Mouse (Mus musculus): ENCODE results near the gene Galm. TPM values are rescaled to one million over a fixed set of nuclear protein-coding genes. Genes with fewer than 3 reads are reported as not detected.

Galm gene
- polyA plus RNA-seq, 1 experiment from 2014 or later, result 67.2 TPM

DNA sequence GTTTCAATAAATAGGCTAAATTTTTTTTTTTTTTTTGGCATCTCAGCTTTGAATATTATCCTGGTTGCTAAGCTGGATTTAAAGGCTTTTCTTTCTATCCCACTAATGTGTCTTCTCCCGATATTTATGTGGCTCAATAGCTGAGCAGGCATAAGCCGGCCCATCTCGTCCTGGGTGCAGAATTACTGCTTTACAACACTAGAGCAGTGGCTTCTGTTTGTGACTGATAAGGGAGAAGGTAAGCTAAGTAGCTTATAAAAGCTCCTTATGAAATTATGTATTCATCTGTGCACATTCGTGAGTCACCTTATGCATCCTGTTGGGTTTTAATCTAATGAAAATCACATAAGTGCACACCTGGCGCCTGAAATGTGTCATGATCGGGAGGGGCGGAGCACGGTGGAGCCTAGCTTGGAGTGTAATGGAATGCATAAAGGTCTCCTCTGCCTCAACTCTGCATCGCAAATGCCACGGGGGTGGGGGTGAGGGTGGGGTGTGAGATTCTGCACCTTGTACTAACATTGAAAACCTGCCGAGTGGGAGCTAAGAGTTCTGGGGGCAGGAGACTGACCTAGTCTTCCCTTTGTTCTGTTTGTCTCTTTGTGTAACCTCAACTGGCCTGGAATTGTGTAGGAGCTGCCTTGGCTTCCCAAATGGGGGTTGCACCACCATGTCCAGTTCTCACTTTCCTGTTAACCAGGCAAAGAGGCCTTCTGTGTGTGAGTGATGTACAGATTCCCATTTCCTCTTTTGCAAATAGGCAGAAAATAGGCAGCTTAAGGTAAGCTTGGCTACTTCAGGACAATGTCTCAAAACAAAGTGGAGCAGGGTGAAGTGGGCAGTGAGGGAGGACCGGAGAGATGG, 25.7 kb downstream of the Galm start:
- Histone ChIP-seq H3K4me1 (replicated peaks) (0 out of 2 replicates have a peak, but pooled peaks cover under 1% of the 10 kb centered on the region), H3K27ac (no peak overlapping the region), H3K27me3 (replicated peaks) (no peaks in the 10 kb centered on the region), H3K9ac (no peak overlapping the region), H3K4me2 (replicated peaks) (no peak overlapping the region), H3K36me3 (no peaks in the 10 kb centered on the region), H3K9me3 (no peaks in the 10 kb centered on the region), H3K4me3 (replicated peaks) (no peak overlapping the region)
- 60% methylated on average over 12 of the region's 12 CpGs for WGBS
- ATAC-seq, result no peak

DNA sequence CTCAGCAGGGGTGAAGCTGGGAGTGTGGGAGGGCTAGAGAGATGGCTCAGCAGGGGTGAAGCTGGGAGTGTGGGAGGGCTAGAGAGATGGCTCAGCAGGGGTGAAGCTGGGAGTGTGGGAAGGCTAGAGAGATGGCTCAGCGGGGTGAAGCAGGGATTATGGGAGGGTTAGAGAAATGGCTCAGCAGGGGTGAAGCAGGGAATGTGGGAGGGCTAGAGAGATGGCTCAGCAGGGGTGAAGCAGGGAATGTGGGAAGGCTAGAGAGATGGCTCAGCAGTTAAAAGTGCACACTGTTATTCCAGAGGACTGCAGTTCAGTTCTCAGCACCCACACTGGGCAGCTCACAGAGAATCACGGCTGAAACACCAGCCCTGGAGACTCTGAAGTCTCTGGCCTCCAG, 26.4 kb downstream of the Galm start:
- H3K9ac ChIP-seq, result no peak overlapping the region
- no peak overlapping the region for H3K4me2 ChIP-seq (replicated peaks)
- no peaks in the 10 kb centered on the region for H3K9me3 ChIP-seq
- H3K4me3 ChIP-seq (replicated peaks), result no peak overlapping the region
- WGBS, result 61% methylated on average over 2 of the region's 2 CpGs
- H3K36me3 ChIP-seq, result no peaks in the 10 kb centered on the region
- H3K27ac ChIP-seq, result no peak overlapping the region
- H3K4me1 ChIP-seq (replicated peaks), result no peaks in the 10 kb centered on the region
- no peak for ATAC-seq
- H3K27me3 ChIP-seq (replicated peaks), result no peaks in the 10 kb centered on the region

DNA sequence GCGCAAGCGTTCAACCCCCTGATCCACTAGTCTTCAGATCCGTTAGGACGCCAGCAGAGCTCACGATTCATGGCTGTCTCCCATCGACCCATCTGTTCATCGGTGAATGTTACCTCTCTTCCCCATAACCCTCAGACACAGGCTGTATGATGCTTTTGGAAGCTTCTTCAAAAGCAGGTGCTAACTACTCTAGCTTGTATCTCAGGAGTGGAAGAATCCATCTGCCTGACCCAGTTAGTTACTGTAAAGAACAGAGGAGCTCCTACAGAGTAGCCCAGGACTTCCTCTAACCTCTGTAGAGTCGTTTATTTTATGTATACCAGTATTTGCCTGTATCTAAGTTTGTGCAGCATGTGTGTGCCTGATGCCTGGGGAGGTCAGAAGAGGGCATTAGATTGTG, 29.6 kb downstream of the Galm start:
- Histone ChIP-seq H3K36me3 (no peaks in the 10 kb centered on the region), H3K4me1 (replicated peaks) (no peaks in the 10 kb centered on the region), H3K9ac (no peak overlapping the region), H3K4me2 (replicated peaks) (no peak overlapping the region), H3K9me3 (no peaks in the 10 kb centered on the region), H3K4me3 (replicated peaks) (no peak overlapping the region), H3K27ac (no peak overlapping the region), H3K27me3 (replicated peaks) (no peaks in the 10 kb centered on the region)
- 88% methylated on average over 8 of the region's 8 CpGs for WGBS
- no peak for ATAC-seq

DNA sequence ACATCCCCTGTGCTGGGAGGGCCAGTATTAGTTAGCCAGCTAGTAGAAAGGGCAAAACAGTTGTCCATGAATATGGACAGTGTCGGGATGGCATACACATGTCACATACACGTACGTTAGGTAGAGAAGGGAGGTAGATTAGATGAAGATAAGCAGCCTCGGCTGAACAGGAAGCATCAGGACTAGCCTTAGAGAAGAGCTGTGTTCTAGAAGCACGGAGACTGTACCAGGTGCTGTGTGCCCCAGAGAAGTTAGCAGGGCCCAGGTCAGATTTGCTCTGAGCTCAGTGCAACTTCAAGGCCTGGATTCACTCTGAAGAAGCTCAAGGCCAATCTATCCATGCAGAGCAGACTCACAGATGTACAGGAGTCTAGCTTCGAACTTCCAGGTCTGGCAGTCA, 30.2 kb downstream of the Galm start:
- Histone ChIP-seq H3K9me3 (no peaks in the 10 kb centered on the region), H3K4me2 (replicated peaks) (no peak overlapping the region), H3K9ac (no peak overlapping the region), H3K27me3 (replicated peaks) (no peaks in the 10 kb centered on the region), H3K36me3 (no peaks in the 10 kb centered on the region), H3K27ac (no peak overlapping the region), H3K4me1 (replicated peaks) (no peaks in the 10 kb centered on the region), H3K4me3 (replicated peaks) (no peak overlapping the region)
- WGBS, result 87% methylated on average over 6 of the region's 6 CpGs
- no peak for ATAC-seq

DNA sequence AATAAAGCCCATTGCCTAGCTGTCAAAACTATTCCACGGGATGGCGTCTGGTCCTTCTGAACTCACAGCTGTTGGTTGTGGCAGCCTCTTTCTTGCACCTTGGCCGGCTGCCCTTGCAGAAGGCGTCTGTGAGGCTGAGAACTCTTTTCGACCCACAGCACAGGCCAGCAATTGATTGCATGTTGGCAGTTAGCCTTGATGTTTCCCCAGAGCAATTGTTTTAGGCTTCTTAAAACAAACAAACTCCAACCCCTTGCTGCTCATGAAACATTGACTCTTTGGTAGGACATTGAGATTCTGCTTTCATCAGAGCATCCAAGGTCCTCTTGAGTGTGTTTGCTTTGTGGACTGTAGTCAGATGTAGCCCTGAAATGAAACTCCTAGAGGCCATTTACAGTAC, 33.2 kb downstream of the Galm start:
- no peak for ATAC-seq
- Histone ChIP-seq H3K27me3 (replicated peaks) (no peaks in the 10 kb centered on the region), H3K27ac (no peak overlapping the region), H3K36me3 (no peaks in the 10 kb centered on the region), H3K4me3 (replicated peaks) (no peak overlapping the region), H3K9ac (no peak overlapping the region), H3K9me3 (no peaks in the 10 kb centered on the region), H3K4me2 (replicated peaks) (no peak overlapping the region), H3K4me1 (replicated peaks) (no peaks in the 10 kb centered on the region; the same call in 1 of the 2 replicates)
- 44% methylated on average over 5 of the region's 5 CpGs for WGBS

DNA sequence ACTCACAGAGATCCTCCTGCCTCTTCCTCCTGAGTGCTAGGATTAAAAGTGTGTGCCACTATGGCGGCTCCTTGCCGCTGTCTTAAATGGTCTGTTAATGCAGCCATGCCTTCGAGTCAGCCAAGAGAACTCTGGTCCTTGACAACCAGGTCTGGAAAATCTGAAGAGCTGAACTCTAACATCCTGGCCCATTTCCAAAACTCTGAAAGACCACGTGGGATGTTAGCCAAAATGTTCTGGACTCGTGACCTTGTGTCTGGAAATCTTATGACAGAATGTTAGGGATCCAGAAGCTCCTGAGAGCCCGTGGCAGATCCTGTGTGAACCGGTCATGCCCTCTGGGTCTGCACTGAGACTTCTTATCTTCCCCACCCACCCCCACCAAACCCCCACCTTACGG, 36.7 kb downstream of the Galm start:
- no peak for ATAC-seq
- 71% methylated on average over 8 of the region's 8 CpGs for WGBS

DNA sequence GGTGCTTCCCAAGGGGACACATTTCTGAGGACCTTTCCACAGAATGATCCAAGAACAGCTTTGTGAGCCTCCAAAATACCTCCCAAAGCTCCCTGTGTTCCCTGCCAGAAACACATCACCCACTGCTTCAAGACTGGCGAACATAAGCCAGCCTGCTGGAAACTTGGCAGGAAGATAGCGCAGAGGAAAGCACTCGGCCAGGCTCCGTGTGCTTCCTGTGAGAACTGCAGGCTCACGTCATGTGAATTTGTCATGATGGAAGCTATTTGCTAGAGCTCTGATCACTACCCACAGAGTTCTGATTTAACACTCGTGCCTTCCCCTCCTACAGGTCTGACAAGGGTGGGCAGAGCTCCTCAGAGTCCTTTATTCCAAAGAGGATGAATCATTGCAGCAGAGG, 38.5 kb downstream of the Galm start:
- ATAC-seq, result no peak
- Histone ChIP-seq H3K4me2 (replicated peaks) (no peak overlapping the region), H3K4me3 (replicated peaks) (no peak overlapping the region), H3K4me1 (replicated peaks) (peaks cover 9% of the 10 kb centered on the region; the same call in 1 of the 2 replicates), H3K27ac (0 out of 2 replicates have a peak overlapping the region, but pooled peaks have one; percentile 13), H3K27me3 (replicated peaks) (no peaks in the 10 kb centered on the region), H3K36me3 (no peaks in the 10 kb centered on the region), H3K9ac (no peak overlapping the region), H3K9me3 (no peaks in the 10 kb centered on the region)
- WGBS, result 52% methylated on average over 6 of the region's 6 CpGs

More for the DNA sequence above, 36.7 kb downstream of the Galm start:
- Histone ChIP-seq H3K4me1 (replicated peaks) (peaks cover 9% of the 10 kb centered on the region; the same call in 1 of the 2 replicates), H3K27me3 (replicated peaks) (no peaks in the 10 kb centered on the region), H3K9ac (no peak overlapping the region), H3K4me2 (replicated peaks) (no peak overlapping the region), H3K36me3 (no peaks in the 10 kb centered on the region), H3K4me3 (replicated peaks) (no peak overlapping the region), H3K27ac (no peak overlapping the region), H3K9me3 (no peaks in the 10 kb centered on the region)

DNA sequence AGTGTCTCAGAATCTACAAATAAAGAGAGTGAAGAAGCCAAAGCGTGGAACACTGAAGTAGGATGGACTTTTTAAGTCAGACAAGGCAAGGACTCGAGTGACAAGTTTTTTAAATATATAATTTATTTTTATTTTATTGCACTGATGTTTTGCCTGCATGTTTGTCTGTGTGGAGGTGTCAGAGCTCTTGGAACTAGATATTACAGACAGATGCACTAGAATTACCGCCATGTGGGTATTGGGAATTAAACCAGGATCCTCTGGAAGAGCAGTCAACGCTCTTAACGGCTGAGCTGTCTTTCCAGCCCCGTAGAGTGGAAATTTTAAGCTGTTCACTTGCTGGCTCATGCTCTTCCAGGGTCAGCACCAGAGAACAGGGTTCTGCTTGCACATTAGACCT, 39.1 kb downstream of the Galm start:
- ATAC-seq, result no peak
- no peak overlapping the region for H3K27ac ChIP-seq
- WGBS, result 88% methylated on average over 6 of the region's 6 CpGs

DNA sequence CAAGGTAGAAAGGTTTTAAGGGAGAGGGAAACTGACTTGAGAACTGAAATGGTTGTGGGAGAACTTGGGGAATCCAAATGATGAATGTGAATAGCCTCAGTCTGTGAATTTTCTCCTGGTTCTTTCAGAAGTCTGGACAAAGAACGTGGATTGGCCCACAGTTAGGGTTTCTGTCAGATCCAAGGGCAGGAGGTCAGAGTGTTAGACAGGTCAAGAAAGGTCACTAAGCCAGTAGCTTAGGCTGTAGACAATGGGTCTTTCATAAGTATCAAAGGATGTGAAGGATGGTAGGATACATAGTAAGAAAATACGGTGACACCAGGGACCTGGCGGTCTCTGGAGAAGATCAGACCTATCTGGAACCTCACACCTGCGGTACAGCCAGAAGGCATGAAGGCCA, 40.2 kb downstream of the Galm start:
- no peak for ATAC-seq
- no peak overlapping the region for H3K9ac ChIP-seq
- no peaks in the 10 kb centered on the region for H3K27me3 ChIP-seq (replicated peaks)
- no peak overlapping the region for H3K27ac ChIP-seq
- peaks cover 9% of the 10 kb centered on the region; the same call in 1 of the 2 replicates for H3K4me1 ChIP-seq (replicated peaks)
- H3K4me3 ChIP-seq (replicated peaks), result no peak overlapping the region
- H3K9me3 ChIP-seq, result no peaks in the 10 kb centered on the region
- no peaks in the 10 kb centered on the region for H3K36me3 ChIP-seq
- no peak overlapping the region for H3K4me2 ChIP-seq (replicated peaks)
- WGBS, result 72% methylated on average over 4 of the region's 4 CpGs

More for the DNA sequence above, 39.1 kb downstream of the Galm start:
- no peak overlapping the region for H3K9ac ChIP-seq
- H3K4me2 ChIP-seq (replicated peaks), result no peak overlapping the region
- no peaks in the 10 kb centered on the region for H3K9me3 ChIP-seq
- no peaks in the 10 kb centered on the region for H3K27me3 ChIP-seq (replicated peaks)
- H3K36me3 ChIP-seq, result no peaks in the 10 kb centered on the region
- no peak overlapping the region for H3K4me3 ChIP-seq (replicated peaks)
- peaks cover 9% of the 10 kb centered on the region; the same call in 1 of the 2 replicates for H3K4me1 ChIP-seq (replicated peaks)

DNA sequence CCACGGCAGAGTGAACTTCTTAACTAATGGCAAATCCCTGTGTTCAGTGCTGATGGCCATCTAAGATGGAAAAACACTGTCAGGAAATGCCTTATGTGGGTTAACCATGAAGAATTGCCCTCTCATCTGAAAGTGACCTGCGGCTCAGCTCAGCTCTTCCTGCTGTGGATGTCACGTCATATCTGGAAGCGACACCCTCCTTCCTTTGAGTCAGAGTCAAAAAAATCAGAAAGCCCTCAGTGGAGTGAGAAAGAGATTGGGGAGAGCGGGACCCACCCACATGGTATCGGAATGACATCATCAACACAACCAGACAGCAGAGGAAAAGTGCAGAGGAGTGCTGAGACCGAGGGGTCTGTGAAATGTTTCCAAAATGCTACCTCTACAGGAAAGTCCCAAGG, 40.6 kb downstream of the Galm start:
- Histone ChIP-seq H3K27me3 (replicated peaks) (no peaks in the 10 kb centered on the region), H3K9me3 (no peaks in the 10 kb centered on the region), H3K4me2 (replicated peaks) (peak overlapping the region; percentile 44; the same call in 1 of the 2 replicates), H3K27ac (no peak overlapping the region), H3K9ac (no peak overlapping the region), H3K4me3 (replicated peaks) (no peak overlapping the region), H3K36me3 (no peaks in the 10 kb centered on the region), H3K4me1 (replicated peaks) (peaks cover 9% of the 10 kb centered on the region; the same call in 1 of the 2 replicates)
- ATAC-seq, result peak; percentile 49
- WGBS, result 48% methylated on average over 7 of the region's 7 CpGs

DNA sequence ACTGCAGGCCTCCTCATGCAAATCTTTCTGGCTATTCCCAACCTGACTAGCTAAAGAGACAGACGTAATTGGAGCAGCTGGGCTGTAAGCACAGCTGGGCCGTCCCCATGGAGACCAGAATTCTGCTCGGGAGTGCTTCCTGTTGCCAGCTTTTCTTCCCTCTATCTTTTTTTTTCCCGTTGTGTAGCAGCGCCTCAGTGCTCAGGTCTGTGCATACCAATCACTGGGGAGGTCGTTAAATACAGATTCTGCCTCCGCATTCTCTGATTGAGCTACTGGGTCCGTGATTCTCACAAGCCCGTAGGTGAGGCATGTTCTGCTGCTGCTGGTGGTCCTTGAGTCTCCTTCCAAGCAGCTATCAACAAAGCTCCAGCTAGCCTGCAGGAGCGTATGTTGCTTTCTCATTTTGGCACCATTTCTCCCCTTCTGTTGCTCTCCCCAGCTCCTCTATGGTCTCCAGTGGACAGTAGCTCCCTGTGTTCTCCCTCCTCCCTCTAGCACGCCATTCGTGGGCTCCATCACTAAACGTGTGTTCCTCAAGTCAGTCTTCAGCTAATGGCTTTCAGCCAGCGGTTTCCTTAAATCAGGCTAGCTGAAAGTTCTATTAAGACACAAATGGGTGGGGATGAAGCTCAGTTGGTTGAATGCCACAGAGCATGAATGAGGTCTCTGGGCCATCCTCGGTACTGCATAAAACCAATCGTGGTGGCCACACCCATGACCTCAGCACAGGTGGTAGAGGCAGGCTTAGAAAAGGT, 41.3 kb downstream of the Galm start:
- peak overlapping the region; percentile 44 for H3K4me2 ChIP-seq (replicated peaks)
- H3K9ac ChIP-seq, result no peak overlapping the region
- 25% methylated on average over 16 of the region's 16 CpGs for WGBS
- H3K4me3 ChIP-seq (replicated peaks), result peak overlapping the region; percentile 1; the same call in 1 of the 2 replicates
- peak overlapping the region; percentile 52; the same call in 1 of the 2 replicates for H3K27ac ChIP-seq
- peak; percentile 73 for ATAC-seq
- no peaks in the 10 kb centered on the region for H3K9me3 ChIP-seq
- no peaks in the 10 kb centered on the region for H3K36me3 ChIP-seq
- no peaks in the 10 kb centered on the region for H3K27me3 ChIP-seq (replicated peaks)
- peaks cover 9% of the 10 kb centered on the region; the same call in 1 of the 2 replicates for H3K4me1 ChIP-seq (replicated peaks)

DNA sequence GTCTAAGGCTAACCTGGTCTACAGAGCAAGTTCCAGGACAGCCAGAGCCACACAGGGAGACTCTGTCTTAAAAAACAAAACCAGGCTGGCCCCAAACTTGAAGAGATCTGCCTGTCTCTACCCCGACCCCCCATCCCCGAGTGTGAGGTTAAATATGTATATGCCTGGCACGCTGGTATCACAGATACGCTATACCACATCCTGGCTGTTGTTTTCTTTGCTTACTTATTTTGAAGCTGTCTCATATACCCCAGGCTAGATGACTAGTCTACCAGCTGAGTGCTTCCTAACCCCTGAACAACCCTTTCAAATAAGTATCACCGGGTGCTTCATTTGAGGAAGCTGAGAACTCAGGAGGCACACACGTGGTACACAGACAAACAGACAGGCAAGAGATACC, 42.5 kb downstream of the Galm start:
- no peak overlapping the region for H3K4me3 ChIP-seq (replicated peaks)
- no peak overlapping the region for H3K4me2 ChIP-seq (replicated peaks)
- H3K27me3 ChIP-seq (replicated peaks), result no peaks in the 10 kb centered on the region
- 94% methylated on average over 6 of the region's 6 CpGs for WGBS
- ATAC-seq, result no peak
- no peaks in the 10 kb centered on the region for H3K36me3 ChIP-seq
- peaks cover 9% of the 10 kb centered on the region; the same call in 1 of the 2 replicates for H3K4me1 ChIP-seq (replicated peaks)
- no peak overlapping the region for H3K9ac ChIP-seq
- no peaks in the 10 kb centered on the region for H3K9me3 ChIP-seq
- no peak overlapping the region for H3K27ac ChIP-seq

Data from intestine, embryonic 15.5 days (tissue).